Mouse (Mus musculus) lung, embryonic 14.5 days (tissue): ENCODE data around the gene Rtp4. TPM values are rescaled to one million over a fixed set of nuclear protein-coding genes. Genes with fewer than 3 reads are reported as not detected.

Experiments
- ATAC-seq: fragments of 200-750 bp; cut with Nextera tagmentation; 2 replicates; pipeline ENCODE4 v1.8.0; 2017; ENCODE audit warnings: mild to moderate bottlenecking, moderate TSS enrichment, moderate library complexity; ENCODE audit not compliant: insufficient read depth
- DNase-seq: peaks from one replicate; pipeline ENCODE4 v3.0.0-alpha.2; 2015
- H3K27ac ChIP-seq: fragments of 300-500 bp; sonication (generic); 2 replicates; pipeline ENCODE4 v1.5.1; 2014; ENCODE audit warnings: low read depth, mild to moderate bottlenecking, moderate library complexity
- H3K27me3 ChIP-seq: fragments of 300-500 bp; sonication (generic); 2 replicates; pipeline ENCODE4 v1.6.1; 2014; ENCODE audit warnings: low read length, control low read depth; ENCODE audit not compliant: insufficient read depth
- H3K36me3 ChIP-seq: fragments of 300-500 bp; sonication (generic); 2 replicates; pipeline ENCODE4 v1.6.1; 2014; ENCODE audit warnings: control low read depth; ENCODE audit not compliant: insufficient read depth
- H3K4me1 ChIP-seq: fragments of 300-500 bp; sonication (generic); 2 replicates; pipeline ENCODE4 v1.6.1; 2014; ENCODE audit warnings: antibody characterized with exemption, control low read depth; ENCODE audit not compliant: insufficient read depth
- H3K4me2 ChIP-seq: fragments of 300-500 bp; sonication (generic); 2 replicates; pipeline ENCODE4 v1.6.1; 2014; ENCODE audit warnings: mild to moderate bottlenecking
- H3K4me3 ChIP-seq: fragments of 300-500 bp; sonication (generic); 2 replicates; pipeline ENCODE4 v1.5.1; 2014; ENCODE audit warnings: low read depth, low read length
- H3K9ac ChIP-seq: fragments of 300-500 bp; sonication (generic); 2 replicates; pipeline ENCODE4 v1.6.1; 2014
- H3K9me3 ChIP-seq: fragments of 300-500 bp; sonication (generic); 2 replicates; pipeline ENCODE4 v1.6.1; 2016; ENCODE audit warnings: low read depth, low read length, control low read depth
- CTCF ChIP-seq: IDR thresholded peaks from 2 replicates; pipeline ENCODE4 v1.5.1; 2016; ENCODE audit warnings: antibody characterized with exemption, low read depth
- WGBS: fragments of 180-500 bp; shearing (Covaris S2); extraction: QIAGEN DNeasy Blood & Tissue Kit; methylation state at CpG from one replicate; pipeline ENCODE4 v1.1.7; 2014; 5-methylcytosine and 5-hydroxymethylcytosine counted together
- polyA plus RNA-seq: library from polyadenylated mRNA; unstranded; fragments of >200 nt; fragmentation: Nextera tagmentation; extraction: Ambion mirVana; gene quantifications from 2 replicates; pipeline ENCODE4 v1.2.1, GENCODE M21; 2014

Rtp4 gene
- 3.9 and 4.8 TPM in 2 replicates for polyA plus RNA-seq

- H3K4me2 ChIP-seq: peak within 1 kb of the TSS; percentile 59
- no peaks in the 10 kb centered on the region for H3K27me3 ChIP-seq
- peaks cover 41% of the 10 kb centered on the region for H3K4me1 ChIP-seq
- 2% methylated on average over 12 of the region's 12 CpGs for WGBS
- peak within 1 kb of the TSS; percentile 18; the same call in 1 of the 2 replicates for H3K27ac ChIP-seq
- H3K36me3 ChIP-seq: no peaks in the 10 kb centered on the region
- no peak for TF ChIP-seq CTCF
- no peaks in the 10 kb centered on the region for H3K9me3 ChIP-seq
- no peak for DNase-seq
- peak within 1 kb of the TSS; percentile 26 for H3K4me3 ChIP-seq
- H3K9ac ChIP-seq: peak within 1 kb of the TSS; percentile 44
- no peak for ATAC-seq
Measured at GRCm38 (mm10) chr16:23520235-23520871, at the start of gene Rtp4, which contains the start of gene Masp1. Gene Rtp4, plus strand, starts transcription at chr16:23520291. Gene Masp1, minus strand, starts transcription at chr16:23520815.

GRCm38 (mm10) chr16:23471551-23471950, 48.5 kb upstream of the Rtp4 start:
- Histone ChIP-seq H3K4me3 (no peak overlapping the region), H3K27me3 (no peaks in the 10 kb centered on the region), H3K27ac (no peak overlapping the region), H3K9me3 (no peaks in the 10 kb centered on the region), H3K4me2 (no peak overlapping the region), H3K9ac (no peak overlapping the region), H3K36me3 (no peaks in the 10 kb centered on the region), H3K4me1 (no peaks in the 10 kb centered on the region)
- 83% methylated on average over 6 of the region's 6 CpGs for WGBS
- ATAC-seq: no peak
- no peak for TF ChIP-seq CTCF
- no peak for DNase-seq

GRCm38 (mm10) chr16:23472046-23472445, 48.0 kb upstream of the Rtp4 start:
- no peaks in the 10 kb centered on the region for H3K4me1 ChIP-seq
- H3K4me2 ChIP-seq: no peak overlapping the region
- no peak overlapping the region for H3K9ac ChIP-seq
- no peaks in the 10 kb centered on the region for H3K36me3 ChIP-seq
- no peak overlapping the region for H3K4me3 ChIP-seq
- TF ChIP-seq CTCF: no peak
- no peak overlapping the region for H3K27ac ChIP-seq
- H3K9me3 ChIP-seq: no peaks in the 10 kb centered on the region
- WGBS: 57% methylated on average over 3 of the region's 3 CpGs
- ATAC-seq (no peak), DNase-seq (no peak)
- no peaks in the 10 kb centered on the region for H3K27me3 ChIP-seq

- no peak for ATAC-seq
- DNase-seq: no peak
- TF ChIP-seq CTCF: no peak
- no peak overlapping the region for H3K9ac ChIP-seq
- H3K4me1 ChIP-seq: no peaks in the 10 kb centered on the region
- WGBS: 85% methylated on average over 4 of the region's 4 CpGs
- no peak overlapping the region for H3K4me2 ChIP-seq
- H3K36me3 ChIP-seq: no peaks in the 10 kb centered on the region
- no peaks in the 10 kb centered on the region for H3K27me3 ChIP-seq
- H3K4me3 ChIP-seq: no peak overlapping the region
- no peaks in the 10 kb centered on the region for H3K9me3 ChIP-seq
- H3K27ac ChIP-seq: no peak overlapping the region
Measured at GRCm38 (mm10) chr16:23475651-23476050, 44.4 kb upstream of the Rtp4 start.

- ATAC-seq: no peak
- no peaks in the 10 kb centered on the region for H3K36me3 ChIP-seq
- no peak for TF ChIP-seq CTCF
Measured at GRCm38 (mm10) chr16:23476598-23476997, 43.5 kb upstream of the Rtp4 start.

GRCm38 (mm10) chr16:23479872-23480603, 40.1 kb upstream of the Rtp4 start:
- ATAC-seq (no peak), DNase-seq (no peak)
- WGBS: 72% methylated on average over 7 of the region's 7 CpGs
- no peak overlapping the region for H3K4me3 ChIP-seq
- H3K27ac ChIP-seq: no peak overlapping the region
- TF ChIP-seq CTCF: no peak
- H3K36me3 ChIP-seq: no peaks in the 10 kb centered on the region
- H3K4me1 ChIP-seq: no peaks in the 10 kb centered on the region
- no peak overlapping the region for H3K4me2 ChIP-seq
- H3K27me3 ChIP-seq: no peaks in the 10 kb centered on the region
- no peaks in the 10 kb centered on the region for H3K9me3 ChIP-seq
- H3K9ac ChIP-seq: no peak overlapping the region

More at GRCm38 (mm10) chr16:23476598-23476997, 43.5 kb upstream of the Rtp4 start:
- Histone ChIP-seq H3K27me3 (no peaks in the 10 kb centered on the region), H3K4me1 (no peaks in the 10 kb centered on the region), H3K4me3 (no peak overlapping the region), H3K9me3 (no peaks in the 10 kb centered on the region), H3K27ac (no peak overlapping the region), H3K9ac (no peak overlapping the region), H3K4me2 (no peak overlapping the region)
- DNase-seq: no peak

- no peak for DNase-seq
- Histone ChIP-seq H3K9me3 (no peaks in the 10 kb centered on the region), H3K4me2 (no peak overlapping the region), H3K4me3 (no peak overlapping the region), H3K9ac (no peak overlapping the region), H3K36me3 (no peaks in the 10 kb centered on the region), H3K27ac (no peak overlapping the region), H3K27me3 (no peaks in the 10 kb centered on the region), H3K4me1 (no peaks in the 10 kb centered on the region)
- ATAC-seq: no peak
- TF ChIP-seq CTCF: no peak
- WGBS: 89% methylated on average over 3 of the region's 3 CpGs
Measured at GRCm38 (mm10) chr16:23482218-23482617, 37.9 kb upstream of the Rtp4 start.
